Mouse (Mus musculus): Measurements from ENCODE around the gene Mtx1.

The Mtx1 gene

GRCm38 (mm10) chr3:89213803-89214530 lies 12.9 kb downstream of the Mtx1 start:
- peak; percentile 95 for DNase-seq (ENCODE audit: low spot score)

DNA sequence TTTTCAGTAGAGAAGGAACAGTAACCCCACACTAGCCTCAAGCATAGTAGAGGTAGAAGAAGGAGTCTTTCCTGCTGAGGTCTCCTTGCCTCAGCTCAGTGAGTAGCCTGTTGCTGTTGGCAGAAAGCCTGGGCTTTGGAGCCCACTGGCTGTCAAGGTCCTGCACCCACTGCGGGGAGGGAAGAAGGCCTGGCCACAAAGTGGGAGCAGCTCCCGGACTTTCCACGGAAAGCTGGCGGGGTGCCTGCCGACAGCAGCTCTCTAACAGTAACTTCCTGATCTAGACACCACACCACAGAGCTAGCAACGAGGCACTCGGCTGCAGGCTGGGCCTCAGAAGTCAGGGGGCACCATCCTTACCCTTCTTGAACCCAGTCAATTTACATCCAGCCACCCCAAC lies 16.2 kb downstream of the Mtx1 start:
- no peak for DNase-seq (ENCODE audit: low spot score)

GRCm38 (mm10) chr3:89210162-89210561 lies 16.7 kb downstream of the Mtx1 start:
- no peak for DNase-seq (ENCODE audit: low spot score)

DNA sequence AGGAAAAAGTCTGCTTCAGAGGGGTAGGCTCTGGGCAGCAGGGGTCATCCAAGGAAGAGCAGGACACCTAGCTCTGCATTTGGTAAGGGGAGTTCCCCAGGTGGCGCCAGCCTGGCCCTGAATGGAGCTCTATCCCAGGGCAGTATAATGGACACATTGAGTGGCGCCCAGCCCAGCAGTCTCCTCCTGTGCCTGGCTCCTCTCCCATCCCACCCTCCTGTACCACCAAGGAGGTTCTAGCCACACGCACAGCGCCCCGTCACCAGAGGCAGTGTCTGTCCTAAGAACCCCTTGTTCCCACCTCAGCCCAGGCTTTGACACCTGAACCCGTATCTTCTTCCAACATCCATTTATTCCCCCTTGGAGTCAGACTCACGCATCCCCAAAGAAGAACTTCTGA lies 17.2 kb downstream of the Mtx1 start:
- peak; percentile 42 for DNase-seq (ENCODE audit: low spot score)

DNA sequence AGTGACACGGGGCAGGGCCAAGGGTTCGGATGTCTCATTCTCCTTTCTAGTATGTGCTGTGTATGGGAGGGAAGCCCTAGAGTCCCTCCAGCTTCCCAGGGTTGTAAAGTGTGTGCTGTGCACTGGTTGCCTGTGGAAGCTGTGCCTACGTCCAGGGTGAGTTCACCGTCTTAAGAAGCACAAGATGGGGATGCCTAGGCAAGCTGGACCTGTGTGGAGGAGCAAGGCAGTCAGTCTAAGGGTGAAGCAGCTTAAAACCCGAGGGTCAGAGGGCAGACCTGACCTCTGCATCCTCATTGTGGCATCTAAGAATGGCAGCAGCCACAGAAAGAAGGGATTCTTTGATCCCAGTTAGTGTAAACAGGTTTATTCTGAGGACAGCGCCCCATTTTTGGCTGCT lies 18.2 kb downstream of the Mtx1 start:
- DNase-seq (ENCODE audit: low spot score), result no peak

GRCm38 (mm10) chr3:89208075-89208657 lies 18.7 kb downstream of the Mtx1 start:
- no peak for DNase-seq (ENCODE audit: low spot score)

GRCm38 (mm10) chr3:89206695-89207094 lies 20.2 kb downstream of the Mtx1 start:
- DNase-seq (ENCODE audit: low spot score), result no peak

- no peak for DNase-seq (ENCODE audit: low spot score)
Observed at GRCm38 (mm10) chr3:89206079-89206478, 20.8 kb downstream of the Mtx1 start.

- no peak for DNase-seq (ENCODE audit: low spot score)
Observed at GRCm38 (mm10) chr3:89203142-89203514, 23.8 kb downstream of the Mtx1 start.

DNA sequence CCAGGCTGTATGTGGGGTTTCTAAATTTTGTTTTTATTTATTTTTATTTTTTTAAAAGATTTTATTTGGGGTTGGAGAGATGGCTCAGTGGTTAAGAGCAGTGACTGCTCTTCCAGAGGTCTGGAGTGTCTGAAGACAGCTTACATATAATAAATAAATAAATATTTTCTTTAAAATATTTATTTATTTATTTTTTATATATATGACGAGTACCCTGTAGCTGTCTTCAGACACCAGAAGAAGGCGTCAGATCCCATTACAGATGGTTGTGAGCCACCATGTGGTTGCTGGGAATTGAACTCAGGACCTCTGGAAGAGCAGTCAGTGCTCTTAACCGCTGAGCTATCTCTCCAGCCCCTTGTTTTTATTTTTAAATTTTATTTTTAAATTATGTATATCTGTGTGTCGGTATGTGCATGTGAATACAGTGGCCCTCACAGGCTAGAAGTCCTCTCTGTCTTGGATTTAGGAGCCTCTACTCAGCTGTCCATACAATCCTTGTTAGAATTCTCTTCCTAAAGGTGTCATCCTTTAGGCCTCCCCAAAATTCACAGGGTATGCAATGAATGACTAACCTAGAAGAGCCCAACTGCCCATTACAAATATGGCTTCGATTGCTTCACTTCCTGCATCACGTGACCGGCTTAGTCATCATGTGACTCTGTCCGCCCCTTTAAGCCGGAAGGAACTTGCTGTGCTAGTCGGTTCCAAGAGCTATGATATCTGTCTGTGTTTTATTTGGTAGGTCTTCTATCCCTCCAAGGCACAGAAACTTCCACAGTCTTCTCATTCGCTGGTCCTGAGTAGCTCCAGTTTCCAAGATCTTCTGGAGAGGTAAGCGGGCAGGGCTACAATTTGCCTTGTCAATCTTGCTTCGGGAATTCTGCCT lies 24.4 kb downstream of the Mtx1 start, which contains the start of gene Gba:
Gene Gba, plus strand, starts transcription at position 676 of the 889 bp plus-strand sequence.
- peak; percentile 91 for DNase-seq (ENCODE audit: low spot score)

DNA sequence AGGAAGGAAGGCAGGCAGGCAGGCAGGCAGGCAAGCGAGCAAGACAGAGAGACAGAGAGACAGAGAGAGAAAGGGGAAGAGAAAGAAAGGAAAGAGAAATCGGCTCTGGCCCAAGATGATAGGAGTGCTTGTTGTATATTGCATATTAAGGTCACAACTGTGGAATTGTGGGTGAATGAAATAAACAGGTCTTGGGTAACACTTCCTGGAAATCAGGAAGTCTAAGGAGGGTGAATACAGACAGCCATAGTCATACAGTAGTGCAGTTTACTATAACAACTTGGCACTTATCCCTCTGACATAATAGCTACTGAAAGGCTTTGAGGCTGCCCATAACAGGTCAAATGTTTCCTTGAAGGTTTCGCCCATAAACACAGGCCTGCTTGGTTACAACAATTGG lies 27.0 kb downstream of the Mtx1 start:
- no peak for DNase-seq (ENCODE audit: low spot score)

DNA sequence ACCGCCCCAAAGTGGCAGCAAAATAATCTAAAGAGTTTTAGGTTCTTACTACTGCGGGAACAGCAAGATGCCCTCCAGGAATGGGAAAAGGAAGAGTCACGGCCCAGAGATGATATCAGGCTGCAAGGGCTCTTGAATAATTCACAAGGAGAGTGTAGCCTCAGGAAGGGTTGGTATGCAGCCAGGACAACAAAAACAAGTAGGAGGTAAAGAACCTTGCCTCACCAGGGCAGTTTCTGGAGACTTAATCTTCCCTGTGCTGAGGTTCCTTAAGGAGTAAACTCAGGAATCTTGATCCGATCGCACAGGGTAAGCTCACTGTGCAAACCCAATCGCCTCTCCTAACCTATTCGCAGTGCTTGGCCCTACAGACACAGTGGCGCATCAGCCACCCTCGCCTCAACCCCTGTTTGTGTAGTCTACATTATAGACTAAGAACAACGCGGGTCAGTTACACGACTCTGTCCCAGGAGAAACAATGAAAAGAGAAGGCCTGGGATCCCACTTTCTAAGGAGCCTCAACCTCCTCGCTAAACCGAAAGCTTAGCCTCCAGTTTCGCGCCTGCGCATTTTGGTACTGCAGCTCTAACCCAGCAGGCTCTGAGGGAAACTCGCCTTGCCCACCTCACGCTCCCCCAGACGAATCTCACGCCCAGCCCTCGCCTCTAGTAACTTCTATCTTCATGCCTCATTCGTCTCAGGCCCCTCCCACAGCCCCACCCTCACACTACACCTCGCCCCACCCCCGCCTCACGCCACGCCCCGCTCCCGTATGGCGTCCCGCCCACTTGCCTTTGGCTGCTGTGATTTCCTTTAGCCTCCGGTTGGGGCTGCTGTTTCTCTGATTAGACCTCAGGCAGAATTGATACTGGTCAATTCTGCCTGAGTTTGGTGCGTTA lies 30.7 kb downstream of the Mtx1 start:
- peak; percentile 96 for DNase-seq (ENCODE audit: low spot score)

- DNase-seq (ENCODE audit: low spot score), result no peak
Observed at GRCm38 (mm10) chr3:89193853-89194252, 33.0 kb downstream of the Mtx1 start.

DNA sequence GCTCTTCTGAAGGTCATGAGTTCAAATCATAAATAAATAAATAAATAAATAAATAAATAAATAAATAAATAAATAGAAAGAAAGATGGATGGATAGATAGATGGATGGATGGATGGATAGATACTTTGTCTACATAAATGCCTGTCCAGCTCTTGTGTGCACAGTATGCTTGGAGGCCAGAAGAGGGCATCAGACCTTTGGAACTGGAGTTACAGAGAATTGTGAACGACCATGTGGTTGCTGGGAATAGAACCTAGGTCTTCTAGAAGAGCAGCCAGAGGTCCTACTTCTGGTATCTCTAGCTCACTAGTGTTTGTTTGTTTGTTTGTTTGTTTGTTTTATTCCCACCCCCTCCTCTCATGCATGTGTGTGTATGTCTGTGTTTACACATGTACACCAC lies 33.5 kb downstream of the Mtx1 start:
- no peak for DNase-seq (ENCODE audit: low spot score)

DNA sequence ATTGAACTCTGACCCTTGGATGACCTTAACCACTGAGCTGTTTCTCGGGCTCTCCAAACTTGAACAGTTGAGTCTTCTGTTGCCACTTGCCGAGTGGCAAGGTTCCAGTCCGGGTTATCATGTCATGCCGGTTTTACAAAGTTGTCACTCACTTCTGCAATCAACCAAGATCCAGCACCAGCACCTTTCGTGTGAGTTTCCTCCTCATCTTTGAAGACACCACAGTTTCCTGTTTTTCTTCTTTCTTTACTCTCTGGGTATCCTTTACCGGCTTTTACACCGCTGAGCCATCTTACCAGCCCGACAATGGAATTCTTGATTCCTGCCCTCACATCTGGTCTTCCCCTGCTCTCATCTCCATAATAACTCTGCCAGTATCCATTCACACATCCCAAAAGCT lies 36.5 kb downstream of the Mtx1 start:
- DNase-seq (ENCODE audit: low spot score), result no peak

GRCm38 (mm10) chr3:89188478-89188875 lies 38.4 kb downstream of the Mtx1 start:
- no peak for DNase-seq (ENCODE audit: low spot score)

DNA sequence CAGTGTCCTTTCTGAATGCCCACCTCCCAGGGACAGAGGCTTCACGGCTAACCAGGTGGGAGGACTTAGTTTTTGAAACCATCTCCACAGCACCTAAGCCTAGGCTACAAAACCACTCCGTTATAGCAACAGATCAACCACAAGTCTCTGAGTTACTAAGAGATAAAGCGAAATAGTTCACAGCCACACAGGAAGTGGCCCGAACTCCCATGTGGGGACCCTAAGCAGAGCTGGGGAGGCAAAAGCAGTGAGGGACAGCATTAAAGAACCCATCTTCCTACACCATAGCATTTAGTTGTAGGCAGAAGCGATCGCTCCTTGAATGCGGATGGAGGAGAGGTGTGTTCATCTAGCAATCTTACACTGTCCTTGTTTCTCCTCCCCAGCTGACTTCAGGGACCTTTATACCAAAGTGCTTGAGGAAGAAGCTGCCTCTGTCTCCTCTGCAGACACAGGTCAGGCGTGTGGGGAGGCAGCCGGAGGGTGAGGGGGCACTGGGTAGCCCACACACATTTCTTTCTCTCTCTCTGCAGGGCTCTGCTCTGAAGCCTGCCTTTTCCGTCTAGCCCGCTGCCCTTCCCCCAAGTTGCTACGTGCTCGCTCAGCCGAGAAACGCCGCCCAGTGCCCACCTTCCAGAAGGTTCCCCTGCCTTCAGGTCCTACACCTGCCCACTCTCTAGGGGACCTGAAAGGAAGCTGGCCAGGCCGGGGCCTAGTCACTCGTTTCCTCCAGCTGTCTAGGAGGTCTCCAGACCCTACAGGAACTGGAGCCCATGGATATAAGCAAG lies 39.0 kb downstream of the Mtx1 start:
- DNase-seq (ENCODE audit: low spot score), result no peak

- no peak for DNase-seq (ENCODE audit: low spot score)
Observed at GRCm38 (mm10) chr3:89187197-89187596, 39.7 kb downstream of the Mtx1 start.

DNA sequence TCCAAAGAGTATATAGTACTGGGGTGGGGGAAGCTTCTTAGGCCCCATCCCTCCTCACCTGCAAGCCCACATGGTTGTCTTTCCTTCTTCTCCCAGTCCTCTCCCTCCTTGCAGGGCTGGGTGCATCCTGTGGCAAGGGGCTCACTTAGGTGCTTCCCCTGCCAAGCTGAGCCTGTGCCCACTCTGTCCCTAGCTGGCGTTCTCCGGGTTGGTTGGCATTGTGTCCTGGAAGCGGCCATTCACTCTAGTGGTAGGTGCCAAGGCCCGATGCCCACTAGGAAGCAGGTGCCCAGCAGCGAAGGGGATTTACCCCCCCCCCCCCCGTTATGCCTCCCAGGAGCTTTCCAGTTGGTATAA lies 43.0 kb downstream of the Mtx1 start:
- DNase-seq (ENCODE audit: low spot score), result no peak

DNA sequence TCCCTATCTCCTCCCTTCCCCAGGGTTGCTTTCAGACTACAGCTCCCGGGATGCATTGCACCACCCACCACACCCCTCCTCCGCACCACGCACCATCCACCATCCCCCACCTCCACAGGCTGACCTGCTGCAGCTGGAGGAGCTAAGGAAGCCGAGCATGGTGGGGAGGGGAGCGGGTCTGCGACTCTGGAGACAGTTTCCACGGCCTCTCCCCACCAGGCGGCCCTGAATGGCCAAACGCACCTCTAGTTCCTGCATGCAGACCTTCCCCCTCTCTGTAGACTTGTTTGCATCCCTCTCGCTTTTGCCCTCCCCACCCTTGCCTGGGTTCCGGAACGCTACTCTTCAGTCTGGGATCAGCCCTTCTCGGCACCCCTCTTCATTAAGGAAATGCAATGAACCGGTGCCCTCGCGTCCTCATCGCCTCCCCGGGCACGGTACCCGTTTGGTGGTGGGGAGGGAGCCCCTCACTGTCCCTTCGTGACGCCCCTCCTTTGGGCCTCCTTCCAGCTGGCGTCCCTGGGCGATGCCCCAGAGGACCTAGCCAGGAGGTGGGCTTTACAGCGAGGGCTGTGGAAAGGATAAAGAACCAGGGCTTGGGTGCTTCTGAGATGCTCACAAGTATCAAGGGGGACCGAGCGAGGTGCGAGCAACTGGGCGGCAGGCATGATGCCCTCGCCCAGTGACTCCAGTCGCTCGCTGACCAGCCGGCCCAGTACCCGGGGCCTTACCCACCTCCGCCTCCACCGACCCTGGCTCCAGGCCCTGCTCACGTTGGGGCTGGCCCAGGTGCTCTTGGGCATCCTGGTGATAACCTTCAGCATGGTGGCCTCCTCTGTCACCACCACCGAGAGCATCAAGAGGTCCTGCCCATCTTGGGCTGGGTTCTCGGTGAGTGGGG lies 43.6 kb downstream of the Mtx1 start, which contains the start of gene Fam189b:
Gene Fam189b, plus strand, starts transcription at position 86 of the 901 bp plus-strand sequence.
- DNase-seq (ENCODE audit: low spot score), result peak; percentile 90

Data from testis, postnatal 10 days (tissue).